Mouse (Mus musculus): ENCODE results near the gene Ccdc175.

Gene Ccdc175

DNA sequence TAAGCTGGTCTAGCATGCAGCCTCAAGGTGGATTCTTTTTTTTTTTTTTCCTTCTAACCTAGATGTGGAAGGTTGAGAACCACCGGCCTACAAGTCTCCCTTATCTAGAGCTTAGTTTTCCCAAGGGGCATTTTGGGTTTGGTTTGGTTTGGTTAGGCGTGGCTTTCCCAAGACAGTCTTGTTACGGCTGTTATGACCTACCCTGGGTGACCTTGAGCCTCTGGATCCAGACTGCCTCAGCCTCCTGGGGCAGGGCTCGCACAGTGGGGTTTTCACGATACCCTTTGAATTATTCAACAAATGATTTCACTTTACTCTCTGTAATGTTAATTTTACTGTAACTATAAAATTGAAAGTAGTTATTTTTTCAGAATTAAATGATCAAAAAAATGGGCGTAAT lies 82.1 kb downstream of the Ccdc175 start:
- CTCF ChIA-PET = no interaction called here

DNA sequence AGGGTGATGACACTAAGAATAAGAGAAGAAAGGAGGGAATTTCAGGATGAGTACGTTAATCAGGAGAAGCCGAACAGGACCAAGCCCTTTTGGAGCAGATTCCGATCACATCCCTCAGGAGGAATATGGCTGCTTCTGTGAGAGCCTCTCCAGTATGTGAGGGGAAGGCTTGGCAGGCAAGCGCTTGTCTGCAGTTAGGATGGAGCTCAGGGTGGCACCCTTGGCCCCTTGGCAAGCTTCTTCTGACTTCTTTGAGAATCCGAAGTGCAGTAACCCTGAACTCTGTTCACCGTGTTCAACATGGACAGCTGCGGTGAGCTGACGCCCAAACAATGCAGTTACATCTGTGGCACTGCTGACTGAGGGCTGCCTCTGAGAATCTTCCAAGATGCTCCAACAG lies 87.9 kb downstream of the Ccdc175 start:
- CTCF ChIA-PET = no interaction called here

DNA sequence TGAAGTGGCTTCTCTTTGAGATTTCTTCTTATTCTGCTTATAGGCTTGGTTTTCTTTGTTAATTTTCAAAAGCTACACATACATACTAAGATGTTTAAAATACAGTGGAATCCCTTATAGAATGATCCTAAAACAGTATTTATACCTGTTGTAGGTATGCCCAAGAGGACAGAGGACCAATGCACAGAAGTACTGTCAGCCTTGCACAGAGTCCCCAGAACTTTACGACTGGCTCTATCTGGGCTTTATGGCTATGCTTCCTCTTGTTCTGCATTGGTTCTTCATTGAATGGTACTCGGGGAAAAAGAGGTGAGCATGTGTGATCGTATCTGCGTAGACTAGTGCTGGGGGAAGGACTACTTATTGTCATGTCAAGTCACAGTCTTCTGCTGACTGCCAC lies 95.0 kb downstream of the Ccdc175 start:
- CTCF ChIA-PET = no interaction called here

GRCm38 (mm10) chr12:72086166-72086825 lies 98.5 kb downstream of the Ccdc175 start:
- CTCF ChIA-PET = interaction anchor here (0.7 kb wide), 1 partner anchor 1296 kb away, joined by 3 read pairs; no protein-coding TSS in a partner anchor

DNA sequence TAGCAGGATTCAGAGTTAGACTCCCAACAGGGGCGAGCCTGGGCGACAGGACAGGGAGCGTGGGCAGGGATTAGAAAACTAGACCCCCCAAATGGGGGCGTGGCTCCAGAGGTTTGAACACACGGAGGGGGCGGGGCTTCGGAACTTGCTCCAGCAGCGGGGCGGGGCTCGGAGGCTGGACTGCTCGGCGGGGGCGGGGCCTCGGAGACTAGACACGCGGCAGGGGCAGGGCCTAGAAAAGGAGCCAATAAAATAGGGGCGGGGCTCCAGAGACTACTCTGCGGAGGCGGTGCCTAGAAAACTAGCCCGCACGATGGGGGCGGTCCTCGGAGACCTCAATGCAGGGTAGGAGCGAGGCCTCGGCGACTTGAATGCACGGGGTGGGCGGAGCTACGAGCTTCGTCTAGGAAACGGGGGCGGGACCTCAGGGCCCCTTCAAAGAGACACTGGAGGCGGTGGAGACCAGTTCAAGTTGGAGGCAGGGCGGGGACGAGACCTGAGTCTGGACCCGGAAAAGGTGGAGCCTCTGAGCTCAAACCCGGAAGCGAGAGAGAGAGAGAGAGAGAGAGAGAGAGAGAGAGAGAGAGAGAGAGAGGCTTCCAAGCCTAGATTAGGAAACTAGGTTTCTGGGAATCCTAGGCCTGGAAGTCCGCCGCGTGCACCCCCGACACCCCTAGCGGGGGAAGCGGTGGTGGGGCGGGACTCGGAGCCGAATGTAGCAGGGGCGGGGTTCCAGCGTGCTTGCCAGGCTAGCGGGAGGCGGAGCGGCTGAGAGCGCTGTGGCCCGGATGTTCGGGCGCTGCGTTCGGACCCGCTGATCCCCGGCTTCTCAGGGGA lies 99.3 kb downstream of the Ccdc175 start, which contains the start of the genes L3hypdh and Jkamp:
Gene L3hypdh, minus strand, starts transcription at position 111 of the 837 bp plus-strand sequence.
Gene Jkamp, plus strand, starts transcription at position 261 of the 837 bp plus-strand sequence.
- CTCF ChIA-PET = interaction anchor here (0.7 kb wide), 1 partner anchor 1297 kb away, joined by 3 read pairs; no protein-coding TSS in a partner anchor

DNA sequence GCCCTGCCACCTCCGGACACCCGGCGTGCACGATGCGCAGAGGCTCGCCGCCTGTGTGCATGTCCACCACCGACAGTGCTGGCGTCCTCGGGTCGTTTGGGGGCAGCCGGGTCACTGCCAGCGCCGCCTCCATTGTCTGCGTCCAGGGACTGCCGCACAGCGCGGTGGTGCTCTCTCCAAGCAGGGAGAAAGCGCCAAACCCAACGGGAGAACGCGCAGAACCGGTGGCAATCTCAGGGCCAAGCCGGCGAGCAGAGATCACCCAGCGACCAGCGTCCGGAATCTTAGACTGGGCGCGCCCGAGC lies 99.9 kb downstream of the Ccdc175 start:
- CTCF ChIA-PET = no interaction called here

- CTCF ChIA-PET = no interaction called here
Measured at GRCm38 (mm10) chr12:72084261-72085023, 100.4 kb downstream of the Ccdc175 start.

DNA sequence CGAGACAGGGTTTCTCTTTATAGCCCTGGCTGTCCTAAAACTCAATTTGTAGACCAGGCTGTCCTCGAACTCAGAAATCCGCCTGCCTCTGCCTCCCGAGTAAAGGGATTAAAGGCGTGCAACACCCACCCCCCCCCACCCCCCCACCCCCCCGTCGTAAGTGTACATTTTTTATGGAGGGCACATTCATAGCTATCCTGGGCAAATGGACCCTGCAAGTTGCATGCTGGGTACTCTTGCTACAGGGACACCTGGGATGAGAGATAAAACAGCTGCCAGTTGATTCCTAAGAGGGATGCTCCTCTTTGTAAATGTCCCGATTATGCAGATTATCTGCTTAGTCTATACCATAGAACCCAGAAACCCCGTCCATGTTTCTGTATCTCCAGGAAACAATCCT lies 101.6 kb downstream of the Ccdc175 start:
- CTCF ChIA-PET = interaction anchor here (0.7 kb wide), 2 partner anchors 685 to 1871 kb away, joined by 4 to 5 read pairs; no protein-coding TSS in a partner anchor

DNA sequence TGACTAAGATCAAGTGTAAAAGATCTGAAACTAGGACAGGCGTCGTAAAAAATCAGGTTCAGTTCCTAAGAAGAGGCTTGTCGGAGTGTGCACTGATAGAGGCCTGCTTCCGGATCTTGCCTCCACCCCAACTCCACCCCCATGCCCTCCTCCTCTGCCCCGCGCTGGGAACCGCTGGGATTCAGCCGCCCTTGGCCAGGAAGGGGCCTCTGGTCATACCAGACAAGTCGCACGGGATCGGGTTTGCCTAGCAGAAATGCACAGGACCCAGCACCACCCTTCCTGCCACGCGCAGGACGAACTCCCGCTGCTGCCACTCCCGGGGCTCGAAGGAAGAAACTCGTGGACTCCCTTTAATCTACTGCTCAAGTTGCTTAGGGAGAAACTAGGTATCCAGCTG lies 102.5 kb downstream of the Ccdc175 start:
- CTCF ChIA-PET = interaction anchor here (0.7 kb wide), 2 partner anchors 686 to 1872 kb away, joined by 4 to 5 read pairs; no protein-coding TSS in a partner anchor

GRCm38 (mm10) chr12:72081961-72082360 lies 102.9 kb downstream of the Ccdc175 start:
- CTCF ChIA-PET = no interaction called here

DNA sequence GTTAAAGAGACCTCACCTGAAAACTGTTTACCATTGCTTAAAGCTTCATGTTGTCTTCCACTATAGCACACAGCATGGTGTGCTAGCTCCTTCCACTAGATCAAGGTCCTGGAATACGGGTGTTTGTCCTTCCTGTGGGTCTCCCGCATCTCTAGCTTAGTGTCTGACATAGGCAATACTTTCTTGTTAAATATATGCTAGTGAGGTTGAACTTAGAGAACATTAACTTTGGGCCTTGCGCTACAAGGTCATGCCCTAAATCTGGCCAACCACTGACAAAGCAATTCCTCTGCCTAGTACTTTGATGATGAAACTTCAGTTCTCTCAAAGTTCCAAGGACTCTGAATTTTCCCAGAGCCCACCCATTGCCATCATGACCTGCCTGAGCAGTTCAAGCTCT lies 106.6 kb downstream of the Ccdc175 start:
- CTCF ChIA-PET = no interaction called here

- CTCF ChIA-PET = no interaction called here
Measured at GRCm38 (mm10) chr12:72070327-72071269, 114.2 kb downstream of the Ccdc175 start, which contains the start of gene Gpr135. Gene Gpr135, minus strand, starts transcription at chr12:72071125.

DNA sequence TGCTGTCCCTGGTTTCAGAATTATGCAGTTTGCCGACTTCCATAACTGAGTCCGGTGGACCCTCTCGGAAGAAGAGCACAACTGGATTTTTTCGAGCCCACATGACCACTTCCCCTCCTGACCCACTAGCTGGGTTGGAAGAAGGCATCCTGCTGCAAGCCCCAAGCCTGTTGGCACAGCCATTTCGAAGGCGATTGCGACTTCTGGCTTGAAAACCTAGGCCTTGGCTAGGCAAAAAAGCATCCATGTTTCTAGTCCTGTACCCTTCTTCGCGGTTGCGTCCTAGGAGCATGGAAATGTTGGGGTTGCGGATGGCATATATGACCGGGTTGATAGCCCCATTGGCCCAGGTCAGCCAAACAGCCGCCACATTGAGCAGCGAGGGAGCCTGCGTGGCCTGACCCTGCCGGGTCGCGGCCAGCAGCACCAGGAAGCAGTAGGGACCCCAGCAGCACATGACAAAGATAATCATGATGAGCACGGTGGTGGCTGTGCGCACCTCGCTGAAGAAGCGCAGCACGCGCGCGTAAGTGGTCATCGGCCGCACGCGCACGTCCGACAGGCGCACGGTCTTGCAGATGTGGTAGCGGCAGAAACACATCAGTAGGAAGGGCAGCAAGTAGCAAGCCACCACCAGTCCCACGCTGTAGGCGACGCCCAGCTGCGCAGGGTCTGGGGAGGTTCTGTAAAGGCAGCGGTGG lies 115.1 kb downstream of the Ccdc175 start:
- CTCF ChIA-PET = no interaction called here

- CTCF ChIA-PET = no interaction called here
Measured at GRCm38 (mm10) chr12:72057780-72058179, 127.0 kb downstream of the Ccdc175 start.

GRCm38 (mm10) chr12:72053851-72054250 lies 131.0 kb downstream of the Ccdc175 start:
- CTCF ChIA-PET = no interaction called here

GRCm38 (mm10) chr12:72053303-72053702 lies 131.5 kb downstream of the Ccdc175 start:
- CTCF ChIA-PET = no interaction called here

DNA sequence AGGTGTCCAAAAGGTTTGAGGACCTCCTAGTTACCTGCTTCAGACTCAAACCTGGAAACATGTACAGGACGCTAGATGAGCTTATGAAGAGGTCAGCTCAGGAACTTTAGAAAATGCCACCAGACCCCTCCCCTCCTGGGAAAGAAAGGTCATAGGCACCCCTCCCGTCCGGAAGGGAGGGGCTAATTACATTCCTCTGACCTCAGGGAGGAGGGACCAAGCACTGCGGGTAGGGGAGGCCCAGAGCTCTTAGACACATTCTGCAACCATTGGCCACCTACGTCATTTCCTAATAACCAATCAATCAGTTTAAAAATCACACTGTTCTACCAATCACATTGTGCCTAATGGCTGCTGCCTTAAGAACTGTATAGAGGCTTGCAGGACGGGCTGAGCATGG lies 132.3 kb downstream of the Ccdc175 start:
- CTCF ChIA-PET = no interaction called here

All from spleen, embryonic (tissue).